Mouse (Mus musculus): ENCODE results near the gene Slpi.

GRCm38 (mm10) chr2:164405519-164405918 lies 16.6 kb upstream of the Slpi start:
- TF ChIP-seq POLR2AphosphoS5 (IDR thresholded peaks at IDR 0.05; ENCODE audit: insufficient replicate concordance, low read depth, low read length) (no peak), CTCF (IDR thresholded peaks at IDR 0.05; ENCODE audit: low read depth, low read length) (no peak), GATA1 (IDR thresholded peaks at IDR 0.05; ENCODE audit: borderline replicate concordance, low read length) (no peak)

All from G1E (cell line).